Mouse (Mus musculus): ENCODE results near the gene Haus3. TPM values are rescaled to one million over a fixed set of nuclear protein-coding genes. Genes with fewer than 3 reads are reported as not detected.

Haus3 gene
- polyA plus RNA-seq, 1 experiment from 2014 or later = 12.3 TPM

DNA sequence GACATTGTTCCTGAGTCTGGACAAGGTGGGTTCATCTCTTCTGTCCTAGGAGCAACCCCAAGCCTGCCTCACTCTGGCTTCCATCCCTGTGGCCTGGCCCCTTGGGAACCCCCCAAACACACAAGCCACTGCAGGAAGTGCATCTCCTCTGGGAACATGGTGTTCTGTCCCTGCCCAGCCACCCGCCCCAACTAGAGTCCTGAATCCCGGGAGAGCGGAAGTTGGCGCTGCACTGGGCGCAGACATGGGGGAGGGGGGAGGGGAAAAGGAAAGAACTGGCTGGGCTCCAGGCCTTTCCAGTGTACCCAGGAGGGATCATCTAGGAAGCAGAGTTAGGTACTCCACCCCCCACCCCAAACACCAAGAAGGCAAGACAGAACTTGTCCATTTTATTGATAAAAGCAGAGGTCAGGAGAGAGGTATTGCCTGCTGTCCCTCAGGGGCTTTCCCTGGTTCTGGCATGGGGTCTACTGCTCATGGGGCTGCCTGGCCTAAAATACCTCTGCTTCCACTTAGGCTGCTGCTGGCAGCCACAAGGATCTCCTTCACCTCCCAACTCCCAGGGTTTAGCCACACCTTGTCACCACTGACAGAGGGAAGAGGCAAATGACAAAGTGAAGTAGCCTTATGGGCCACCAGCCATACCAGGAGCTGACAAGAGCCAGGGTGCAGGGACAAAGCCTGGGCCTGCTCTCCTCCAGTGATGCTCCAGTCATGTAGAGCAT, 14.0 kb upstream of the Haus3 start:
- WGBS = 61% methylated on average over 3 of the region's 5 CpGs
- no peak for ATAC-seq (ENCODE audit: low read depth)
- Histone ChIP-seq H3K9ac (replicated peaks; ENCODE audit: low read depth, low read length) (no peak overlapping the region), H3K27me3 (ENCODE audit: control insufficient read depth, insufficient read depth, low read length) (no peaks in the 10 kb centered on the region), H3K4me3 (ENCODE audit: low read depth, low read length) (no peak overlapping the region), H3K4me2 (ENCODE audit: low read depth, low read length) (no peak overlapping the region), H3K36me3 (ENCODE audit: control insufficient read depth, insufficient read depth, low read length) (peaks cover 16% of the 10 kb centered on the region), H3K27ac (ENCODE audit: low read depth, low read length) (no peak overlapping the region), H3K9me3 (ENCODE audit: control insufficient read depth, low read length) (no peaks in the 10 kb centered on the region), H3K4me1 (ENCODE audit: control insufficient read depth, insufficient read depth, low read length) (peaks cover 26% of the 10 kb centered on the region)

DNA sequence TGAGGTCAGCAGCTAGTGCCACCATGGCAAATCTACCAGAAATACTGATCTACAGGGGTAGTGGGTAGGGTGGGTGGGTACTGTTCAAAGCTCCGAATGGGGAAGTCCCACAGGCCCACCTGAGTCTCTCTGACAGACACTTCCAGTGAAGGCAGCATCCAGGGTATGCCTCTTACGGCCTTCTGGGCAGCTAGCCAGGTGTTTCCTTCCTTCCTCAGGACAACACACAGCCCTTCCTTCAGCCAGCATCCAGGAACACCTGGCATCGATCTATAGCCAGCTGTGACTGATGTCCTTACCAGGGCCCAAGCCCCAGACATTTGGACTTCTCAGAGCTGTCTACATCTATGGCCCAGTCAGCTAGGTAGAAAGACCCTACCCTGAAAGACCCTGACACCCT, 13.2 kb upstream of the Haus3 start:
- no peak overlapping the region for H3K27ac ChIP-seq (ENCODE audit: low read depth, low read length)
- no peak for ATAC-seq (ENCODE audit: low read depth)
- H3K4me2 ChIP-seq (ENCODE audit: low read depth, low read length) = no peak overlapping the region
- H3K9me3 ChIP-seq (ENCODE audit: control insufficient read depth, low read length) = no peaks in the 10 kb centered on the region
- peaks cover 20% of the 10 kb centered on the region for H3K36me3 ChIP-seq (ENCODE audit: control insufficient read depth, insufficient read depth, low read length)
- H3K9ac ChIP-seq (replicated peaks; ENCODE audit: low read depth, low read length) = no peak overlapping the region
- H3K4me3 ChIP-seq (ENCODE audit: low read depth, low read length) = no peak overlapping the region
- 70% methylated on average over 3 of the region's 3 CpGs for WGBS
- H3K27me3 ChIP-seq (ENCODE audit: control insufficient read depth, insufficient read depth, low read length) = no peaks in the 10 kb centered on the region
- peaks cover 26% of the 10 kb centered on the region for H3K4me1 ChIP-seq (ENCODE audit: control insufficient read depth, insufficient read depth, low read length)

DNA sequence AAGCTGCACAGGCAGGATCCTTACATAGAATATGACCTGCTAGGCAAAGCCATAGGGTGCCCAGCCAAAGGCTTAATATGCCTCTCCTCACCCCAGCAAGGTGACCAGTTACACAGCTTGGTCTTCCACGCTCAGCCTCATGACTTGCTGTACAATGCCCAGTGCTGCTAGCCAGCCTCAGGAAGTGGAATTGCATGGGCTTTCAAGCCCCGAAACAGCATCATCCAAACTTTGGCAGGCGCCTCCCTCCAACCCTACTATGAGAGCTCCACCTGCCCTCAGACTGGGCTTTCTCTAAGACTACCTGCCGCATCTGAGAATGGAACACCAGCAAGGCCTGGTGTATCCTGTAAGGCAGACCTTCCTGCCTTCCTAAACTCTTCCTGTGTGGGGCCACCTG, 8.5 kb upstream of the Haus3 start:
- 92% methylated on average over 4 of the region's 4 CpGs for WGBS
- Histone ChIP-seq H3K9ac (replicated peaks; ENCODE audit: low read depth, low read length) (no peak overlapping the region), H3K4me2 (ENCODE audit: low read depth, low read length) (no peak overlapping the region), H3K9me3 (ENCODE audit: control insufficient read depth, low read length) (no peaks in the 10 kb centered on the region), H3K4me3 (ENCODE audit: low read depth, low read length) (no peak overlapping the region), H3K27me3 (ENCODE audit: control insufficient read depth, insufficient read depth, low read length) (no peaks in the 10 kb centered on the region), H3K36me3 (ENCODE audit: control insufficient read depth, insufficient read depth, low read length) (peaks cover 42% of the 10 kb centered on the region), H3K27ac (ENCODE audit: low read depth, low read length) (no peak overlapping the region), H3K4me1 (ENCODE audit: control insufficient read depth, insufficient read depth, low read length) (no peaks in the 10 kb centered on the region)
- no peak for ATAC-seq (ENCODE audit: low read depth)

DNA sequence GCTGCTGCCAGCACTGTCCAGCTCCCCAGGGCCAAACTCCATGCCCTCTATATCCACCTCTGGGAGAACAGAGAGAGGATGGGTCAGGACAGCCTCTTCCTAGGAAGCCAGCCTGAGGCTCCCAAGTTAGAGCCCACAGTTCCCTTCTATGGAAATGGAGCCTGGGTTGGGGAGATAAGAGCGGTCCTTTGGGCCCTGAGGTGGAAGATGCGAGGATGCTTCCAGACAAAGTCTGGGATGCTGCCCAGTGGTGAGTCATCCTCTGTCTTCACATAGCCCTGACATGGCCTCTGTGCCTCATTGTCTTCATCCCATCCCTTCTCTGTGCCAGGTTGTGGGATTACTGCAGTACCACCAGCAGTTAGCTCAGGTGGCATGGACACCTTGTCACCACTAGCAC, 7.8 kb upstream of the Haus3 start:
- Histone ChIP-seq H3K27ac (ENCODE audit: low read depth, low read length) (no peak overlapping the region), H3K27me3 (ENCODE audit: control insufficient read depth, insufficient read depth, low read length) (no peaks in the 10 kb centered on the region), H3K9ac (replicated peaks; ENCODE audit: low read depth, low read length) (no peak overlapping the region), H3K4me1 (ENCODE audit: control insufficient read depth, insufficient read depth, low read length) (no peaks in the 10 kb centered on the region), H3K4me3 (ENCODE audit: low read depth, low read length) (no peak overlapping the region), H3K36me3 (ENCODE audit: control insufficient read depth, insufficient read depth, low read length) (peaks cover 38% of the 10 kb centered on the region), H3K9me3 (ENCODE audit: control insufficient read depth, low read length) (no peaks in the 10 kb centered on the region), H3K4me2 (ENCODE audit: low read depth, low read length) (no peak overlapping the region)
- ATAC-seq (ENCODE audit: low read depth) = no peak
- 93% methylated on average over 2 of the region's 2 CpGs for WGBS

DNA sequence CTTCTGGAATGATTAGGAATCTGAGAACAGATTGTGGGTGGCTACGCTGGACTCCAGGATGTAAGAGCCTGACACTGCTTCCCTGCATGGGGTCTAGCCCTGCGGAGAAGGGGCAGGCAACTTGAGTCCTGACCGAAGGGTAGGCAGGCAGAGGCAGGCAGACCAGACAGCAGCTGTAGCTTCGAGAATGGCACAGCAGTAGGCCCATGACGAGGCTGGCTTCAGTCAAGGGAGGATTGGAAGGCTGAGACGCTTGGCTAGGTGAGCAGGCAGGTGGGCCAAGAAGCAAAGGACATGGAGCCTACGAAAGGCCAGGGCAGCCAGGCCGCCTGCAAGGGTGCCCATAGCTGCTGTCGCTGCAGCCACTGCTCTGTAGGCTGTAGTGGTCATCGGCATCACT, 7.4 kb upstream of the Haus3 start:
- WGBS = 71% methylated on average over 10 of the region's 10 CpGs
- Histone ChIP-seq H3K36me3 (ENCODE audit: control insufficient read depth, insufficient read depth, low read length) (peaks cover 38% of the 10 kb centered on the region), H3K4me3 (ENCODE audit: low read depth, low read length) (no peak overlapping the region), H3K27me3 (ENCODE audit: control insufficient read depth, insufficient read depth, low read length) (no peaks in the 10 kb centered on the region), H3K9me3 (ENCODE audit: control insufficient read depth, low read length) (no peaks in the 10 kb centered on the region), H3K4me1 (ENCODE audit: control insufficient read depth, insufficient read depth, low read length) (no peaks in the 10 kb centered on the region), H3K9ac (replicated peaks; ENCODE audit: low read depth, low read length) (no peak overlapping the region), H3K4me2 (ENCODE audit: low read depth, low read length) (no peak overlapping the region), H3K27ac (ENCODE audit: low read depth, low read length) (no peak overlapping the region)
- ATAC-seq (ENCODE audit: low read depth) = no peak

DNA sequence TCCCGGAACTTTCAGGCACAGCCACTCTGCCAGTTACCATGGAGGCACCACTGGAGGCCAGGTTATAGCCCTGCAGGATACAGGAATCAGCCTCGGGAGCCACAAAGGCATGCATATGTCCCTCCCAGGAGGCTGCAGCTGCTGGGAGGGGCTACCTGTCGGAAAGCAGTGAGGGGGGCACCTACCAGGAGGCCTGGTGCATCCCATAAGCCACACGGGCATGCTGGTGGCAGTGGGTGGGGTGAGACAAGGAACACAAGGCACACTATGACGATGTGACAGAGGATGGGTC, 6.0 kb upstream of the Haus3 start:
- Histone ChIP-seq H3K4me2 (ENCODE audit: low read depth, low read length) (no peak overlapping the region), H3K4me3 (ENCODE audit: low read depth, low read length) (no peak overlapping the region), H3K27me3 (ENCODE audit: control insufficient read depth, insufficient read depth, low read length) (no peaks in the 10 kb centered on the region), H3K36me3 (ENCODE audit: control insufficient read depth, insufficient read depth, low read length) (peaks cover 37% of the 10 kb centered on the region), H3K9me3 (ENCODE audit: control insufficient read depth, low read length) (no peaks in the 10 kb centered on the region), H3K9ac (replicated peaks; ENCODE audit: low read depth, low read length) (no peak overlapping the region), H3K27ac (ENCODE audit: low read depth, low read length) (no peak overlapping the region), H3K4me1 (ENCODE audit: control insufficient read depth, insufficient read depth, low read length) (no peaks in the 10 kb centered on the region)
- WGBS = 15% methylated on average over 5 of the region's 5 CpGs
- ATAC-seq (ENCODE audit: low read depth) = no peak

DNA sequence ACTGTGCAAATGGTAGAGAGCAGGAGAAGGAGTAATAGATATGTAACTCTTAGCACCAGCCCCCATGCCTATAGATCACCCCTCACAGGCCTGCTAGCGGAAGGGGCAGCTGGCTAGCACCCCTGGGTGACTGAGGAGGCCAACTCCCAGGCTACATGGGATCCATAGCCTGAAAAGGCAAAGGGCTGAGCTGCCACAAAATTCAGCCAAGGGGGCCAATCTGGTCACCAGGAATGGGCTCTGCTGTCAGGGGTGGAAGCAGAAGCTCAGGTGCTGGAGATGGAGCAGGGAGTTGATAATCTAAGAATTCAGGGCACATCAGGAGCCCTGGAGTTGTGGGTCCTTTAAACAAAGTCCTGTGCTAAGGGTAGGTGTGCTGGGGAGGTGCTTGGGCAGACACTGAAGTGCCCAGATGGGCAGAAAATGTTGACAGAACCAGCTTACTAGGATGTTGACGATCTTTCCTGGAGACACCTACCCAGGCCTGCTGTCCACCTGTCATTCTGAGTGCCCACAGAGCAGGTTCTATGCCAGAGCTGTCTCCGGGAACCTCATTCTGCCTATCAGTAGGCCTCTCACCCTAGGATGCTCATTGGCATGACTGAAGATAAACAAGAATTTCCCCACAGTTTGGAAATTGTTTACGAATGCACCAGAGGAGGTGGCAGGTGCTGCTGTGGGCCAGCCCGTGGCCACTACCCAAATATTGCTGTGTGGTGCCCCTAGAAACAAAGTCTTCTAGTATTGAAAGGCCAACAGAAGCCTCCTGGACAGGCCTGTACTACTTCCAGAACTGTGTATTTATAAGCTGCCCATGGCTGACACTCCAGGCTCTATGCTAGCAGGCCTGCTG, 5.4 kb upstream of the Haus3 start:
- Histone ChIP-seq H3K4me2 (ENCODE audit: low read depth, low read length) (no peak overlapping the region), H3K9me3 (ENCODE audit: control insufficient read depth, low read length) (no peaks in the 10 kb centered on the region), H3K36me3 (ENCODE audit: control insufficient read depth, insufficient read depth, low read length) (peaks cover 33% of the 10 kb centered on the region), H3K9ac (replicated peaks; ENCODE audit: low read depth, low read length) (no peak overlapping the region), H3K27me3 (ENCODE audit: control insufficient read depth, insufficient read depth, low read length) (no peaks in the 10 kb centered on the region), H3K4me1 (ENCODE audit: control insufficient read depth, insufficient read depth, low read length) (peaks cover 3% of the 10 kb centered on the region; the same call in 1 of the 2 replicates), H3K4me3 (ENCODE audit: low read depth, low read length) (no peak overlapping the region), H3K27ac (ENCODE audit: low read depth, low read length) (no peak overlapping the region)
- ATAC-seq (ENCODE audit: low read depth) = no peak
- 67% methylated on average over 5 of the region's 5 CpGs for WGBS

DNA sequence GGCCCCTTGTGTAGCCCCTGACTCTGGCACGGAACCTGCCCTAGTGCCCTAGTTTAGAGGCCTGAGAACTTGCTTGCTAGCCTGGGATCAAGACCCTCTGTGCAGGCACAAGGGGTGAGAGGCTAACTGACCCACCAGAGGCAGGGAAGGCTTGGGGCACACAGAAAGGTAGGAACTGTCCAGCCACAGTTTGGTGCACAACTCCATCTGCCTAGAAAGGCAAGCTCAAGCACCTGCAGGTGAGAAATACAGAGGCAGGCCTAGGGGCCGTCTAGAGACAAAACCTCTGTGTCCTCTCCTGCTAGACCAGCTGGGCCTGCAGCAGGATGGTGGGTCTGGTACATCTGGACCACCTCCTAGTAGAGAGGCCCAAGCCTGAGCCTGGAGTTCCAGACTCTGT, 4.7 kb upstream of the Haus3 start:
- WGBS = 84% methylated on average over 2 of the region's 2 CpGs
- no peaks in the 10 kb centered on the region for H3K27me3 ChIP-seq (ENCODE audit: control insufficient read depth, insufficient read depth, low read length)
- no peak overlapping the region for H3K4me3 ChIP-seq (ENCODE audit: low read depth, low read length)
- no peak overlapping the region for H3K4me2 ChIP-seq (ENCODE audit: low read depth, low read length)
- no peak overlapping the region for H3K27ac ChIP-seq (ENCODE audit: low read depth, low read length)
- peaks cover 33% of the 10 kb centered on the region for H3K36me3 ChIP-seq (ENCODE audit: control insufficient read depth, insufficient read depth, low read length)
- peaks cover 3% of the 10 kb centered on the region; the same call in 1 of the 2 replicates for H3K4me1 ChIP-seq (ENCODE audit: control insufficient read depth, insufficient read depth, low read length)
- H3K9me3 ChIP-seq (ENCODE audit: control insufficient read depth, low read length) = no peaks in the 10 kb centered on the region
- no peak overlapping the region for H3K9ac ChIP-seq (replicated peaks; ENCODE audit: low read depth, low read length)
- ATAC-seq (ENCODE audit: low read depth) = no peak

DNA sequence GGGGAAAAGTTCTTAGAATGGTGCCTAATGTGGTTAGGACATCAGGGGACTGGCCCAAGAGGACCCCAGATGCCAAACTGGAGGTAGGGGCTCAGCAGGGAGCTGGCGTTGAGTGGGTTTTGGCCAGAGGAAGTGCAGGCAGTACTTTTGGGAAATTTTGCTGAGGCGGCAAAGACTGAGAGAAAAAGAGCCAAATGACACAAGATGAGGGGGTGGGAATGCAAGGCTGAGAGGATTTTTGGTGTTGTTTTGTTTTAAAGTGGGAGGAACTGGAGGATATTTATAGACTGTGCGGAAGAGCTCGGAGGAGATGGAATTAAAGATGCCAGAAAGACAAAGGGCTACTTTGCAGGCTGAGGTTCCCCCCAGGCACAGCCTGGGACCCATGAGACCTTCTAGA, 1.4 kb upstream of the Haus3 start:
- no peak overlapping the region for H3K27ac ChIP-seq (ENCODE audit: low read depth, low read length)
- WGBS = 77% methylated on average over 4 of the region's 4 CpGs

More for the DNA sequence above, 1.4 kb upstream of the Haus3 start:
- no peak overlapping the region for H3K4me2 ChIP-seq (ENCODE audit: low read depth, low read length)
- no peaks in the 10 kb centered on the region for H3K9me3 ChIP-seq (ENCODE audit: control insufficient read depth, low read length)
- H3K9ac ChIP-seq (replicated peaks; ENCODE audit: low read depth, low read length) = no peak overlapping the region
- no peaks in the 10 kb centered on the region for H3K27me3 ChIP-seq (ENCODE audit: control insufficient read depth, insufficient read depth, low read length)
- peaks cover 3% of the 10 kb centered on the region; the same call in 1 of the 2 replicates for H3K4me1 ChIP-seq (ENCODE audit: control insufficient read depth, insufficient read depth, low read length)
- no peak for ATAC-seq (ENCODE audit: low read depth)
- H3K36me3 ChIP-seq (ENCODE audit: control insufficient read depth, insufficient read depth, low read length) = peaks cover 15% of the 10 kb centered on the region
- H3K4me3 ChIP-seq (ENCODE audit: low read depth, low read length) = no peak overlapping the region
